Mouse (Mus musculus): ENCODE measurements around the gene Lrrc30. TPM values are rescaled to one million over a fixed set of nuclear protein-coding genes. Genes with fewer than 3 reads are reported as not detected.

Gene Lrrc30
- polyA plus RNA-seq, 1 experiment from 2014 or later: not detected

- Histone ChIP-seq H3K9ac (no peak overlapping the region), H3K4me2 (no peak overlapping the region), H3K27me3 (no peaks in the 10 kb centered on the region; the same call in 1 of the 2 replicates), H3K9me3 (replicated peaks) (no peaks in the 10 kb centered on the region), H3K4me3 (replicated peaks) (no peak overlapping the region), H3K4me1 (peaks cover 12% of the 10 kb centered on the region), H3K27ac (no peak overlapping the region), H3K36me3 (no peaks in the 10 kb centered on the region)
- ATAC-seq (replicated peaks; ENCODE audit: low FRiP score): no peak
- WGBS: 16% methylated on average over 13 of the region's 13 CpGs
Measured at GRCm38 (mm10) chr17:67629211-67629657, 3.3 kb downstream of the Lrrc30 start.

DNA sequence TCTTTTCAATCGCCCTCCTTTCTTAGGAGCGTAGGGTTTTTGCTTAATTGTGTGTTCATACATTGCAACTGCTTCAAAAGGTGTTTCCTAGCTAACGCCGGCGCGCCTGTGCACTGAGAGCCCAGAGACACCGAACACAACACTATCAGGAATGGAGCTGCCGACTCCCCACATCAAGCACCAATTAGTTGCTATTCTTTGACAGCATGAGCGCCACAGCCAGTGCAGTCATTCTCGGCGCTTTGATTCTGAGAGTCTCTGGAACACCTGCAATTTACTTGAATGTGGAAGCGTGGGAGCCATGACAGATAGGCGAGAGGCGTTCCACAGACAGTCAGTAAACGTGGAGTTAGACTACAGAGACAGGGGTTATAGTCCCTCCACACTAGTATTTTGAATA, 4.0 kb downstream of the Lrrc30 start:
- Histone ChIP-seq H3K36me3 (no peaks in the 10 kb centered on the region), H3K27ac (no peak overlapping the region), H3K9ac (no peak overlapping the region), H3K4me3 (replicated peaks) (no peak overlapping the region), H3K9me3 (replicated peaks) (no peaks in the 10 kb centered on the region), H3K4me2 (no peak overlapping the region), H3K4me1 (peaks cover 12% of the 10 kb centered on the region), H3K27me3 (no peaks in the 10 kb centered on the region)
- 86% methylated on average over 15 of the region's 15 CpGs for WGBS
- no peak for ATAC-seq (replicated peaks; ENCODE audit: low FRiP score)

GRCm38 (mm10) chr17:67625431-67625830, 7.1 kb downstream of the Lrrc30 start:
- 81% methylated on average over 5 of the region's 5 CpGs for WGBS

GRCm38 (mm10) chr17:67619001-67619400, 13.5 kb downstream of the Lrrc30 start:
- no peaks in the 10 kb centered on the region for H3K9me3 ChIP-seq (replicated peaks)
- no peaks in the 10 kb centered on the region for H3K4me1 ChIP-seq
- no peak overlapping the region for H3K9ac ChIP-seq
- 76% methylated on average over 7 of the region's 7 CpGs for WGBS
- H3K36me3 ChIP-seq: no peaks in the 10 kb centered on the region
- no peak overlapping the region for H3K4me3 ChIP-seq (replicated peaks)
- no peak for ATAC-seq (replicated peaks; ENCODE audit: low FRiP score)
- H3K4me2 ChIP-seq: no peak overlapping the region
- H3K27ac ChIP-seq: no peak overlapping the region
- no peaks in the 10 kb centered on the region for H3K27me3 ChIP-seq

More at GRCm38 (mm10) chr17:67625431-67625830, 7.1 kb downstream of the Lrrc30 start:
- H3K27ac ChIP-seq: no peak overlapping the region
- H3K9ac ChIP-seq: no peak overlapping the region
- peaks cover 10% of the 10 kb centered on the region for H3K4me1 ChIP-seq
- no peak for ATAC-seq (replicated peaks; ENCODE audit: low FRiP score)
- no peaks in the 10 kb centered on the region for H3K36me3 ChIP-seq
- H3K4me2 ChIP-seq: no peak overlapping the region
- no peaks in the 10 kb centered on the region for H3K27me3 ChIP-seq
- H3K9me3 ChIP-seq (replicated peaks): no peaks in the 10 kb centered on the region
- H3K4me3 ChIP-seq (replicated peaks): no peak overlapping the region

DNA sequence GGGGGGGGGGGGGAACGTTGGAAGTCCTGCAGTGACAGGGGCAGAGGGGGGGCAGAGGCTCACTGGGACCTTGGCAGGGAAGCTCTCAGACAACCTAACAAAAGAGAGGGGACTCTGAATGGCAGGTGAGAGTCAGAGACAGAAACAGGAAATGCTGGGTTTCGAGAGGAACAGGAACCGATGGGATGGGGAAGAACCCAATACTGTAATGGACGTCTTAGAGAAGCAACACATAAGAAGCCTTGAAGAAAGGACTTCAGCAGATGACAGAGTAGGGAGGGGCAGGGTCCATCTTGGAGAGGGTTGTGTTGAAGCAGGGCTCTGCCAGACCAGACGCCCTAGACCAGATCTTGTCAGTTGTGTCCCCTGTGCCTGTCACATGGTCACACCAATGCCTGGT, 18.1 kb downstream of the Lrrc30 start:
- H3K4me1 ChIP-seq: no peaks in the 10 kb centered on the region
- no peaks in the 10 kb centered on the region for H3K9me3 ChIP-seq (replicated peaks)
- no peak overlapping the region for H3K27ac ChIP-seq
- no peak for ATAC-seq (replicated peaks; ENCODE audit: low FRiP score)
- H3K36me3 ChIP-seq: no peaks in the 10 kb centered on the region
- H3K4me3 ChIP-seq (replicated peaks): no peak overlapping the region
- no peaks in the 10 kb centered on the region for H3K27me3 ChIP-seq
- 85% methylated on average over 5 of the region's 5 CpGs for WGBS
- H3K4me2 ChIP-seq: no peak overlapping the region
- H3K9ac ChIP-seq: no peak overlapping the region

- no peaks in the 10 kb centered on the region for H3K4me1 ChIP-seq
- H3K36me3 ChIP-seq: no peaks in the 10 kb centered on the region
- WGBS: 56% methylated on average over 1 of the region's 1 CpGs
- no peaks in the 10 kb centered on the region for H3K9me3 ChIP-seq (replicated peaks)
- no peak overlapping the region for H3K27ac ChIP-seq
- H3K4me2 ChIP-seq: no peak overlapping the region
- H3K27me3 ChIP-seq: no peaks in the 10 kb centered on the region
- ATAC-seq (replicated peaks; ENCODE audit: low FRiP score): no peak
- no peak overlapping the region for H3K4me3 ChIP-seq (replicated peaks)
- no peak overlapping the region for H3K9ac ChIP-seq
Measured at GRCm38 (mm10) chr17:67612576-67612975, 19.9 kb downstream of the Lrrc30 start.

DNA sequence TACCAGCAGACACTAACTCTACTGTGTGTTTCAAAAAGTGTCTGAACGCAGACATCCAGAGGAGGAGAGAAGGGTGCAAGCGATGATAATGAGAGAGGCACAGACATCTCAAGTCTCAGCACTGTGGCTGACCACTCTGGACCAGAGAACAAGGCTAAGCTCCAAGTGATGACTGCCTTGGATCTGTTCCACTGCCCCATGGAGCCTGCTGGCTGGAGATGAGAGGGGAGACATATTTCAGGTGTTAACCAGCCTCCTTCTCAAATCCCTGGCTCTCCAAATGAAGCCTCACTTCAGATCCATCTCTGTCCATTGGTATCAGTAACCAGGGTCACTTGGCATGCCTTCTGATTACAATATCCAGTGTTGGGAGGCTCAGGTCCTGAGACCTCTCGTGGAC, 20.4 kb downstream of the Lrrc30 start:
- Histone ChIP-seq H3K4me2 (no peak overlapping the region), H3K27ac (no peak overlapping the region), H3K9ac (no peak overlapping the region), H3K4me3 (replicated peaks) (no peak overlapping the region), H3K4me1 (no peaks in the 10 kb centered on the region), H3K9me3 (replicated peaks) (no peaks in the 10 kb centered on the region), H3K36me3 (no peaks in the 10 kb centered on the region), H3K27me3 (no peaks in the 10 kb centered on the region)
- WGBS: 89% methylated on average over 3 of the region's 3 CpGs
- no peak for ATAC-seq (replicated peaks; ENCODE audit: low FRiP score)

GRCm38 (mm10) chr17:67604446-67604845, 28.1 kb downstream of the Lrrc30 start:
- Histone ChIP-seq H3K9ac (no peak overlapping the region), H3K4me1 (0 out of 2 replicates have a peak, but pooled peaks cover 3% of the 10 kb centered on the region), H3K4me3 (replicated peaks) (no peak overlapping the region), H3K27me3 (no peaks in the 10 kb centered on the region), H3K9me3 (replicated peaks) (no peaks in the 10 kb centered on the region), H3K27ac (no peak overlapping the region), H3K36me3 (no peaks in the 10 kb centered on the region), H3K4me2 (no peak overlapping the region)
- 37% methylated on average over 4 of the region's 4 CpGs for WGBS
- no peak for ATAC-seq (replicated peaks; ENCODE audit: low FRiP score)

DNA sequence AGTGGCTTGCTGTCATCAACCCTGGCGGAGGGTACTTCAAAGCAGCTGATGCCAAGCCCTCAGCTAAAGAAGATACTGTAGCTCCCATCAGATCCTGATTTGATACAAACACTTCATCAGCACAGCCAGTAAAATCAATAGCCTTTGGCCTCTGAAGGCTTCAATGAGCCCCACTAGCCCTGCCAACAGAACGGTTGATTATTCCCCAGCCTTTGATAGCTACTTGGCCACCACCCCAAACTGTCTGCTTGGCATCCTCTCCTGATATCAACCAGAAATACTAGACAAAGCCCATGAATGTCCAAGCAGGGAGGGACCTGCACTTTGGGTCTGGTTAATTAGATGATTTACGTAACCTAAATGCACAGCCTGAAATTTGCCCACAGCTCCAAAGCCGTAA, 30.0 kb downstream of the Lrrc30 start:
- 66% methylated on average over 4 of the region's 4 CpGs for WGBS
- H3K4me1 ChIP-seq: 0 out of 2 replicates have a peak, but pooled peaks cover 3% of the 10 kb centered on the region
- no peak overlapping the region for H3K27ac ChIP-seq
- no peaks in the 10 kb centered on the region for H3K27me3 ChIP-seq
- no peak overlapping the region for H3K9ac ChIP-seq
- no peaks in the 10 kb centered on the region for H3K9me3 ChIP-seq (replicated peaks)
- no peak overlapping the region for H3K4me3 ChIP-seq (replicated peaks)
- ATAC-seq (replicated peaks; ENCODE audit: low FRiP score): no peak
- H3K36me3 ChIP-seq: no peaks in the 10 kb centered on the region
- no peak overlapping the region for H3K4me2 ChIP-seq

- H3K9me3 ChIP-seq (replicated peaks): no peaks in the 10 kb centered on the region
- H3K9ac ChIP-seq: 0 out of 2 replicates have a peak overlapping the region, but pooled peaks have one; percentile 4
- no peaks in the 10 kb centered on the region for H3K36me3 ChIP-seq
- H3K27ac ChIP-seq: no peak overlapping the region
- WGBS: 15% methylated on average over 6 of the region's 6 CpGs
- no peak overlapping the region for H3K4me2 ChIP-seq
- H3K4me1 ChIP-seq: peaks cover 9% of the 10 kb centered on the region
- no peaks in the 10 kb centered on the region for H3K27me3 ChIP-seq
- no peak overlapping the region for H3K4me3 ChIP-seq (replicated peaks)
- 0 out of 2 replicates have a peak, but pooled peaks have one; percentile 36 for ATAC-seq (replicated peaks; ENCODE audit: low FRiP score)
Measured at GRCm38 (mm10) chr17:67584937-67585579, 47.5 kb downstream of the Lrrc30 start.

GRCm38 (mm10) chr17:67584533-67584932, 48.0 kb downstream of the Lrrc30 start:
- Histone ChIP-seq H3K27ac (no peak overlapping the region), H3K4me3 (replicated peaks) (no peak overlapping the region), H3K9me3 (replicated peaks) (no peaks in the 10 kb centered on the region), H3K4me1 (peaks cover 9% of the 10 kb centered on the region), H3K4me2 (no peak overlapping the region), H3K27me3 (no peaks in the 10 kb centered on the region), H3K36me3 (no peaks in the 10 kb centered on the region), H3K9ac (0 out of 2 replicates have a peak overlapping the region, but pooled peaks have one; percentile 4)
- no peak for ATAC-seq (replicated peaks; ENCODE audit: low FRiP score)
- 47% methylated on average over 7 of the region's 7 CpGs for WGBS

DNA sequence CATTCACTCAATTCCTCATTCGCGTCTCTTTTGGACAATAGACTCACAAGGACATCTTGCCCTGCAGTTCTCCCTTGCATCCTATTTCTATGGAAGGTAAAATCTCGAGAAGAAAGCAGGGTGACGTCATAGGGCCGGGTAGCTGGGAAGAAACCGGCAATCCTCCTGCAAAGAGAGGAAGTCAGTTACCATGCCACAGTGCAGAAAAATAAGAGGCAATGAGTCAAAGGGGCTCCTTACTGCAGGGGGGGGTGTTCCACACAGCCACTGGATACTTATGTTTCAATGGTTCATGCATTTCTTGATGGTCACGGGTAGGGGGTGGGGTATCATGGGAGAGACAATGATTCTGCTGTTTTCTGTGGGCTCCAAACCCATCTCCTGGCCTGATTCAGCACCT, 49.1 kb downstream of the Lrrc30 start:
- Histone ChIP-seq H3K4me2 (no peak overlapping the region), H3K9me3 (replicated peaks) (no peaks in the 10 kb centered on the region), H3K9ac (no peak overlapping the region), H3K4me3 (replicated peaks) (no peak overlapping the region), H3K4me1 (peaks cover 9% of the 10 kb centered on the region), H3K27ac (no peak overlapping the region), H3K36me3 (no peaks in the 10 kb centered on the region), H3K27me3 (no peaks in the 10 kb centered on the region)
- ATAC-seq (replicated peaks; ENCODE audit: low FRiP score): no peak
- 69% methylated on average over 7 of the region's 7 CpGs for WGBS
